Mouse (Mus musculus): ENCODE data around the gene Syt16. TPM values are rescaled to one million over a fixed set of nuclear protein-coding genes. Genes with fewer than 3 reads are reported as not detected.
A peak's percentile ranks its signal among the peaks of the same experiment; 100 is the strongest.

Gene Syt16
- polyA plus RNA-seq, 1 experiment from 2014 or later: 50.9 TPM

DNA sequence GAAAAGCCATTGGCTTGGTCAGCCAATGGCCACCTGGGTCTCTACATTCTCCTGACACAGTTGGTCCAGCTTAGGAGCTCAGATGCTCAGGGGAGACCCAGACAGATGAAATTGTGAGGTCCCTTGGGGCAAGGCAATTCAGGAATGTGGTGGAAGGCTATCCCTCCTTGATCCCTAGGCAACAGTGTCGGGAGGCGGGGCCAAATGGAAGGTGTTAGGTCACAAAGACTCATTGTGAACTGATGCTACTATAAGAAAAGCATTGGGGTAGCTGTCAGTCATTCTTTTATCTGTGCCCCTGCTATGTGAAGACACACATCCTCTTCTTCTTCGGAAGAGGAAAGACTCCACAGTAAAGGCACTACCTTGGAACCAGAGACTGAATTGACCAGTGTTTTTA lies 315.1 kb downstream of the Syt16 start:
- 70% methylated on average over 3 of the region's 3 CpGs for WGBS
- ATAC-seq (ENCODE audit: low FRiP score): no peak
- H3K4me3 ChIP-seq: no peak overlapping the region
- H3K9ac ChIP-seq: no peak overlapping the region
- no peaks in the 10 kb centered on the region for H3K27me3 ChIP-seq
- no peaks in the 10 kb centered on the region for H3K36me3 ChIP-seq
- 0 out of 2 replicates have a peak, but pooled peaks cover 2% of the 10 kb centered on the region for H3K4me1 ChIP-seq (replicated peaks)
- no peak overlapping the region for H3K4me2 ChIP-seq
- H3K9me3 ChIP-seq: no peaks in the 10 kb centered on the region
- H3K27ac ChIP-seq: no peak overlapping the region

DNA sequence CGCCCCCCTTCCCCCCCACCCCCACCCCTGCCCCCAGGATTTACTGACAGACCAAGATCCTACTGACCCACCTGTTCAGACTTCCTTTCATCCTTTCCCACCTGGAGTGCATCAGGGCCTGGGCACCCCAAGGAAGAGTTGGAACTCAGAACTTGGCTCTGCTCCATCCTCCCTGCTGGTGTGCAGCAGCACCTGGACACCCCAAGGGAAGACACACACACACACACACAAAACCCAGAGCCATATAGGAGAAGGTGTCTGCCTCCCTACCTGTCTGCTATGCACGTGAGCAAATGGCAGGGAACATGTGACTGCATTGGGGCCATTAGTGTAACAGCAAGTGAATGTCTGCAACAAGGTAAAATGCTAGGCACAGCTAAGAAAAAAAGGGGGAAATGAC lies 317.8 kb downstream of the Syt16 start:
- Histone ChIP-seq H3K4me1 (replicated peaks) (0 out of 2 replicates have a peak, but pooled peaks cover 2% of the 10 kb centered on the region), H3K9ac (no peak overlapping the region), H3K4me2 (no peak overlapping the region), H3K4me3 (no peak overlapping the region), H3K27ac (0 out of 2 replicates have a peak overlapping the region, but pooled peaks have one; percentile 4), H3K36me3 (no peaks in the 10 kb centered on the region), H3K27me3 (no peaks in the 10 kb centered on the region), H3K9me3 (no peaks in the 10 kb centered on the region)
- 52% methylated on average over 2 of the region's 2 CpGs for WGBS
- ATAC-seq (ENCODE audit: low FRiP score): no peak

DNA sequence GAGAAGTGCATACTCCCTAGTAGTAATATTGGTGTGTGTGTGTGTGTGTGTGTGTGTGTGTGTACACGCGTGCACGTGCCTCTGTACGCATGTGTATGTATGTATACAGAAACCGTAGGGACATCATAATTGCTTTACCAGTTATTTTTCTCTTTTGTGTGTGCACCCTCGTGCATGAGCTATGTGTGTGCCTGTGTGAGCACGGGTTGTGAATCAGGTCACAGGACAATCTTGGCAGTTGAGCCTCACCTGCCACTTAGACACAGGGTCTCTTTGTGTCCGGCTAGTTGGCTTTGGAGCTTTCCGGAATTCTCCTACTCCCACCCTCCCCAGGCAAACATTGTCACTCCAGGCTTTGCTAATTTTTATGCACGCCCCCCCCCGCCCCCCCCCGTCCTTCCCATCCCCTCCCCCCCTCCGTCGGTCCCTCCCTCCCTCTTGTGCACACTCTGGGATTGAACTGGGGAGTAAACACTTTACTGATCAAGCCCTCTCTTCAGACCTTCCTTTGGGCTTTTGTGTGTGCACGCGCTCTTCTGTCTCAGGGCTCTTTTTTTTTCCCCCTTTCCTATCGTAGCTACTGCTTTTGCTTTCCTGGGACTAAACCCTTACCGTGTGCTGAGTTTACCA lies 319.0 kb downstream of the Syt16 start, which contains the start of gene Gm11042:
Gene Gm11042, minus strand, starts transcription at position 51 of the 630 bp plus-strand sequence.
- peak within 1 kb of the TSS; percentile 58 for H3K4me2 ChIP-seq
- H3K27me3 ChIP-seq: no peaks in the 10 kb centered on the region
- no peaks in the 10 kb centered on the region for H3K36me3 ChIP-seq
- H3K4me1 ChIP-seq (replicated peaks): 0 out of 2 replicates have a peak, but pooled peaks cover 2% of the 10 kb centered on the region
- H3K9ac ChIP-seq: peak within 1 kb of the TSS; percentile 77
- H3K9me3 ChIP-seq: no peaks in the 10 kb centered on the region
- H3K4me3 ChIP-seq: peak within 1 kb of the TSS; percentile 46
- 30% methylated on average over 14 of the region's 18 CpGs for WGBS
- H3K27ac ChIP-seq: peak within 1 kb of the TSS; percentile 92
- ATAC-seq (ENCODE audit: low FRiP score): peak; percentile 79

DNA sequence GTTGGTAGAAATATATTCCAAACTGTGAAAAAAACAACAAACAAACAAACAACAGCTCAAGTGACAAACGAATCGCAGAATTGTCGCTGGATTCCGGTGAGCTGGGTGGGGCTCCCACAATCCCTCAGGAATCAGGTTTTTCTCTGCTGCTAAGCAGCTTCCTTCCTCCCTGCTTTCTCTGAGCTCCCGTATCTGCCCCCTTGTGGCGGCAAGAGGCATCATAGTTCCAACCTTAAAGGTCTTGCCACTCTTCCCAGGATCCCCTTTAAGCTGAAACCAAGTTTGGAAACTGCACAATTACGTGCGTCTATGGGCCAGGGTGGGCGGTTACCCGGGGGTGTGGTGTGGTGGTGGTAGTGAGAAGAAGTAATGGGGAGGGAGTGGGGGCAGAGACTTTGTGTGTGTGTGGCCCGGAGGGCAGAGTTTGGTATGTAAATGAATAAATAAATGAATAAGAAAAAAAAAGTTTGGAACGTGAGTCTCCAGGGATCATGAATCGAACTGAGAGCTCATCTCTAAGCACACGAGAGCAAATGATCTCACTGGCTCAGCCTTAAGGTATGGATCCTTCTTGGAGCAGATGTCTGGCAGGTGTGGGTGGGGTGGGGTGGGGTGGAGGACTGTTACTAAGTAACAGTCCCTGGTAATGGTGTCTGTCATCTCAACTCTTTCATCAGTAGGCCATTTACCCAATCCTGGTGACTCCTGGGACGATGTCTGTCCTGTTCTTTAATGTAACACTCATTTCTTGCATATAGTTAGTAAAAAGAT lies 319.7 kb downstream of the Syt16 start:
- WGBS: 17% methylated on average over 15 of the region's 15 CpGs
- peak; percentile 86 for ATAC-seq (ENCODE audit: low FRiP score)
- H3K4me3 ChIP-seq: peak overlapping the region; percentile 46

DNA sequence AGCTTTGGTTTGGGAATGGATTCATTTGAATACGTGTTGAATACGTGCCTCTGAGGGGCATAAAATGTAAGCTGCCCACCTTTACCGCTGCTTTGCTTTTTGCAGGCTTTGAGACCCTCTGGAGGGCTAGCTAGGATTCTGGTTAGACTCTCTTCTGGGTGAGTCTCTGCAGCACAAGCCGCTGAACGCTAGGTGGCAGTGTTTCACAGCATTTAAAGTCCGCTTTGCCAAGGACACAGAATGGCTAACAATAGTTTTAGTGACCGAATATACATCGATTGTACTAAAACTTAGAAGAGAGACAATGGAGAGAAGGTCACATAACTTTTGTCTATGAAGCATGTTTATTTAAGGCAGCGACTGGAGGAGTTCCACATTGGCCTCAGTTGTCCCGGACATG lies 322.9 kb downstream of the Syt16 start:
- no peak overlapping the region for H3K9ac ChIP-seq
- no peaks in the 10 kb centered on the region for H3K36me3 ChIP-seq
- no peak for ATAC-seq (ENCODE audit: low FRiP score)
- H3K27me3 ChIP-seq: no peaks in the 10 kb centered on the region
- H3K27ac ChIP-seq: no peak overlapping the region
- H3K4me2 ChIP-seq: no peak overlapping the region
- 15% methylated on average over 10 of the region's 10 CpGs for WGBS
- H3K4me3 ChIP-seq: no peak overlapping the region
- H3K4me1 ChIP-seq (replicated peaks): 0 out of 2 replicates have a peak, but pooled peaks cover 2% of the 10 kb centered on the region
- H3K9me3 ChIP-seq: no peaks in the 10 kb centered on the region

More for the DNA sequence above, 319.7 kb downstream of the Syt16 start:
- no peaks in the 10 kb centered on the region for H3K27me3 ChIP-seq
- H3K4me2 ChIP-seq: peak overlapping the region; percentile 58
- peak overlapping the region; percentile 92 for H3K27ac ChIP-seq
- H3K9ac ChIP-seq: peak overlapping the region; percentile 77
- no peaks in the 10 kb centered on the region for H3K36me3 ChIP-seq
- no peaks in the 10 kb centered on the region for H3K9me3 ChIP-seq
- 0 out of 2 replicates have a peak, but pooled peaks cover 2% of the 10 kb centered on the region for H3K4me1 ChIP-seq (replicated peaks)

DNA sequence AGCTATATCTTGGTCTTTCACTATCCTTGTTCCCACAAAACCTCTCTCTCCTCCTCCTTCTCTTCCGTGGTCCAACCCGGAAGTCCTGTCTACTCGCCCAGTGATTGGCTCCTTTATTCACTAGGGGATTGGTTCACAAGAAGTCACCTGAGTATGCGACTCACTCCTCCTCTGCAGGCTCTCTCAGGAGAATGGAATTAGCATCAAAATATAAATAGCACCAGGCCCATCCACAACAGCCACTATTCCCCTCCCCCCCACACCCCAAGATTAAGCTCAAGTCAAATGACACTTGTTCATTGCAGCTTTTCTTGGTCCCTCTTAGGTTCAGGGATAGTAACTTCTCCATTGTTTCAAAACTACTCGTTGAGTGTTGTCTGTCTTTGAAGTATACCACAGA lies 324.5 kb downstream of the Syt16 start:
- 82% methylated on average over 5 of the region's 5 CpGs for WGBS
- no peak overlapping the region for H3K4me2 ChIP-seq
- H3K4me3 ChIP-seq: no peak overlapping the region
- H3K4me1 ChIP-seq (replicated peaks): no peaks in the 10 kb centered on the region
- no peaks in the 10 kb centered on the region for H3K9me3 ChIP-seq
- no peak for ATAC-seq (ENCODE audit: low FRiP score)
- no peak overlapping the region for H3K27ac ChIP-seq
- no peaks in the 10 kb centered on the region for H3K27me3 ChIP-seq
- no peak overlapping the region for H3K9ac ChIP-seq
- no peaks in the 10 kb centered on the region for H3K36me3 ChIP-seq

Other genes with a start within 250 kb of the Syt16 start
- 80.0 and 84.1 TPM in 2 replicates for gene Hif1a, start 96.3 kb upstream of the Syt16 start, polyA plus RNA-seq (2015; fragmentation: Nextera tagmentation; extraction: Ambion mirVana)
- gene Gm49321, start 60.0 kb upstream of the Syt16 start, polyA plus RNA-seq (2015; fragmentation: Nextera tagmentation; extraction: Ambion mirVana): 20.9 and 23.9 TPM in 2 replicates
- gene Snapc1, start 33.2 kb upstream of the Syt16 start, polyA plus RNA-seq (2015; fragmentation: Nextera tagmentation; extraction: Ambion mirVana): 34.4 and 39.0 TPM in 2 replicates